Mouse (Mus musculus): ENCODE measurements at regions not wholly inside any gene's neighbourhood (a gene's known extent, or its start where the extent isn't known, plus 50 kb on each side); places are given as distances from the start of the nearest gene placed in this dataset.
"Not testable (repeated sequence)": the region's sequence is repeated elsewhere in the genome, so short reads cannot be mapped to it uniquely, and the experiment has no call there.

DNA sequence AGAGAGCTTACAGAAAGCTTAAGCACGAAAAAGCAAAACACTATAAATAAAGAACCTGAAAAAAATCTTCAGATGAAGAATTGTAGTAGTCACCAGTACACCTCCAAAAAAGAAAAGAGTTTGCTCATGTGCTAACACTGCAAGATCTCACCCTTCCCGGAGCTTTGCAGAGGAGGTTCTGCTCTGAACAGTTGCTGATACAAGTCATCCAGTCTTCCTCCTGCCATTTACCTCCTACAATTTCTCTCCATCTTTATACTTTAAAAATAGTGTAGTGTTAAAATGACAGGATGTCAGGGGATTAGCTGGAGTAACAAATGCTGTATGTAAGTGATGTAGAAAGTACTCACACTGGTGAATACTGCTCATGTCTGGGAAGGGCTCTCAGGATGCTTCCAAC is 985.2 kb downstream of the Car8 start:
- TF ChIP-seq POLR2A (IDR thresholded peaks at IDR 0.05; ENCODE audit: borderline replicate concordance, extremely low read depth, insufficient read depth, insufficient read length, poor library complexity, severe bottlenecking) (no peak), CTCF (IDR thresholded peaks at IDR 0.05; ENCODE audit: borderline replicate concordance, extremely low read depth, insufficient read depth, insufficient read length) (no peak)
- DNase-seq (ENCODE audit: low read depth): no peak

DNA sequence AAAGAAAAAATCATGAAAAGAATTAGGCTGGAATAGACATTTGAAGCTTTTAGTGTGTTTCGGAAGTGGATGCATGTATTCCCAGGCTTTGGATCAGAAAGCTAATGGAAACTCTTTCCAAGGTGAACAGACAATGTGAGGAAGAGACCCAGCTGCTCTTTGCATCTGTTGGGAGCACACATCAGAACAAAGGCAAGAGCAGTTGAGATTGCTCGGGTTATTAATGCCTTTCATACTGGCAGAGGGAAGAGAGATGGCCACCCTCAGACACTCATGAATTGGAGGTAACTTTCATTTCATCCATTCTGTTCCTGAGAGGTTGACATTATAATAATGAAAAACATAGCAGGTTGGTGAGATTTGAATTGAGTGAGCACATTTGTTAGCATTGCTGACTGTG is 987.2 kb downstream of the Car8 start:
- DNase-seq (ENCODE audit: low read depth): peak; percentile 58
- TF ChIP-seq CTCF (IDR thresholded peaks at IDR 0.05; ENCODE audit: borderline replicate concordance, extremely low read depth, insufficient read depth, insufficient read length): no peak
- no peak for TF ChIP-seq POLR2A (IDR thresholded peaks at IDR 0.05; ENCODE audit: borderline replicate concordance, extremely low read depth, insufficient read depth, insufficient read length, poor library complexity, severe bottlenecking)

DNA sequence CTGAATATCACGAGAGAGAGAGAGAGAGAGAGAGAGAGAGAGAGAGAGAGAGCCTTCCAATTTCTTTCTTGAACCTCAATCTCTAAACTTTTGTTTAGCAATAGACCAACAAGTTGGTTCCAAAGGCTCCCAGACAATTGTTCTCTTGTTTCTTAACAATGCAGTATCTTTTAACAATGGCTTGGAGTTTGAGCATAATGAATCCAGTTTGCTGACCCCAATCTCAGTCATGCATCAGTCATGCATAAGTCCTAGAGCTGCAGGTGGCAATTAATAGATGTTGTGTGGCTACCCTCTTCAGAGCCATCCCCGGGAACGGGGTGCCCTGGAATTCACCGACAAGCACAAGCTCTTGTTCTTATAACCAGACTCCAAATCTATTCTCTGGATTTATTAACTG is 991.0 kb downstream of the Car8 start:
- TF ChIP-seq POLR2A (IDR thresholded peaks at IDR 0.05; ENCODE audit: borderline replicate concordance, extremely low read depth, insufficient read depth, insufficient read length, poor library complexity, severe bottlenecking) (no peak), CTCF (IDR thresholded peaks at IDR 0.05; ENCODE audit: borderline replicate concordance, extremely low read depth, insufficient read depth, insufficient read length) (no peak)
- DNase-seq (ENCODE audit: low read depth): no peak

DNA sequence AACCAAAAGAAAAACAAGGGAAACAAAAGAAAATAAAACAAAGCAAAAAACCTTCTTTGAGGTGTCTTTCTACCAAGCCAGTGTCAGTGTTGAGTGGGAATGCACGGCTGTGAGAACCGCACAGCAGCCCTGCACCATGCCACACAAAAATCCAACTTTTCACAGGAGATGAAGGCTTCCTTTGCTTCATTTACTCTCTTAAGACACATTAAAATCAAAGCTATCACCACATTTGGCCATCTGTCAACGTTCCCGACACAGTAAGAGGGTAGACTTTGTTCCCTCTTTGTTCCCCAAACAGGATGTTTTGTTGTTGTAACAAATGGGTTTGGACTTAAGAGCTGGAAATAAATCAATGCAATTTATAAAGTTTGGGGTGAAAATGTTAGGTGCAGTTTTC is 991.6 kb downstream of the Car8 start:
- TF ChIP-seq POLR2A (IDR thresholded peaks at IDR 0.05; ENCODE audit: borderline replicate concordance, extremely low read depth, insufficient read depth, insufficient read length, poor library complexity, severe bottlenecking): no peak
- TF ChIP-seq CTCF (IDR thresholded peaks at IDR 0.05; ENCODE audit: borderline replicate concordance, extremely low read depth, insufficient read depth, insufficient read length): no peak
- DNase-seq (ENCODE audit: low read depth): peak; percentile 41

DNA sequence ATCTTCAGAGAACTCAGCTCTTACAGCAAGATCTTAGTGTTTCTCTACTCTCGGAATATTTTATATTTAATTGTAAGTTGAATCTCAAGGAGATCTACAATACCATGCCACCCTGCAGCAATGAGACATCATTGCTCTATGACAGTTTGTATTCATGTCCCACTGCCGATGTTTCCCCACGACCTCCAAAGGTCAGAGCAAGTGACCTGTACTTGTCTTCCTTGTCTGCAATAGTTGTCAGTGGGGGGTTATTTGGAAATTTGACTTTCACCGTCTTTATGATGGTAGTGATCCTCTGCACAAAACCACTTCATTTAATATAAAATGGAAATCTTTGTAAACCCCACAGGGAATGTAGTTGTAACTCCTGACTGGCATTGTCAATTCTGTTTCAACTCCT is 992.0 kb downstream of the Car8 start:
- DNase-seq (ENCODE audit: low read depth): no peak
- TF ChIP-seq POLR2A (IDR thresholded peaks at IDR 0.05; ENCODE audit: borderline replicate concordance, extremely low read depth, insufficient read depth, insufficient read length, poor library complexity, severe bottlenecking) (no peak), CTCF (IDR thresholded peaks at IDR 0.05; ENCODE audit: borderline replicate concordance, extremely low read depth, insufficient read depth, insufficient read length) (no peak)

DNA sequence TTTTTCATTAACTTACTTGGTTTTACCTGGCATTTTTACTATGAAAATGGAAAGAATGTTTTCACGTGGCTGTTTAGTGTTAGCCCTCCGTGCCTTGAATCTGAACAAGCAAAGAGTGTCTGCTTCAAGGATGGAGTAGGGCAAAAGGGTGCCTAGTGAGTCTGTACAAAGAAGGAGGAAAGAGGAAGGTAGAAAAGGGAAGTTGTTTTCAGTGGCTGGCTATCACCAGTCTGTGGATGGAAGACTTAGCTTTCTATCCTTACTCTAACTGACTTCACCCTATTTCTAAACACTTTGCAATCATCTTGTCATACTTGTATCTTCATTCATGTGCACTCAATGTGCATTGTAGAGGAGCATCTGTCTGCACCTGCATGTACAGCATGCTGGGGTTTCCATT is 993.2 kb downstream of the Car8 start:
- TF ChIP-seq POLR2A (IDR thresholded peaks at IDR 0.05; ENCODE audit: borderline replicate concordance, extremely low read depth, insufficient read depth, insufficient read length, poor library complexity, severe bottlenecking) (no peak), CTCF (IDR thresholded peaks at IDR 0.05; ENCODE audit: borderline replicate concordance, extremely low read depth, insufficient read depth, insufficient read length) (no peak)

DNA sequence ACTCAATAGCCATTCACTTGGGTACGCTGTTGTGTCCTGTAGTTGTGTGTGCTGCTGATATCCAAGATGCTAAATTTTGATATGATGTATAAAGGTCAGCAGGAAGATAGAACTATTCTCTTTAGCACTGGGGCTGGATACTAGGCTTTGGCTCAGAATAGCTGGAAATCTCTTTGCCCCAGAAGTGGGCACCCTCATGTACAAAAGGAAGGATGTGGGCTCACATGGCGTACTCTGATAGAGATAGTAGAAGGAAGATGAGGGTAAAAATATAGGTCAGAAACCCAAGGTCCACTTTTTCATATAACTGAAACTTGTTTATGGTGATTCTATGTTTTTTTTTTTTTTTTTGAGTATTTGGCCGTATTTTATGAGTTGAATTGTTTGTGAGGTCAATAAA is 1001.0 kb downstream of the Car8 start:
- DNase-seq (ENCODE audit: low read depth): no peak
- no peak for TF ChIP-seq CTCF (IDR thresholded peaks at IDR 0.05; ENCODE audit: borderline replicate concordance, extremely low read depth, insufficient read depth, insufficient read length)
- TF ChIP-seq POLR2A (IDR thresholded peaks at IDR 0.05; ENCODE audit: borderline replicate concordance, extremely low read depth, insufficient read depth, insufficient read length, poor library complexity, severe bottlenecking): no peak

More for the DNA sequence above, 993.2 kb downstream of the Car8 start:
- no peak for DNase-seq (ENCODE audit: low read depth)

DNA sequence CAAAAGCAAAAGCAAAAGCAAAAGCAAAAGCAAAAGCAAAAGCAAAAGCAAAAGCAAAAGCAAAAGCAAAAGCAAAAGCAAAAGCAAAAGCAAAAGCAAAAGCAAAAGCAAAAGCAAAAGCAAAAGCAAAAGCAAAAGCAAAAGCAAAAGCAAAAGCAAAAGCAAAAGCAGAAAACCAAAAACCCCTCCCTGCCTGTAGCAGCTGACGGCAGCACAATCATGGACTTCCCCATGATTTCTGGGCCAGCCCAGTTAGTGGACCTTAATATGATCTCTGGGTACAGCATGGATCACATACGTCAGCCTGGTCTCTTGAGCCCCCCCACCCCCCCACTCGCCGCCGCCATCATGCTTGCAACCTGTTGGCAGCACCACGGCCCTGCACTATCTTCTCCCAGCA is 1004.3 kb downstream of the Car8 start:
- not testable (repeated sequence) for DNase-seq (ENCODE audit: low read depth)

DNA sequence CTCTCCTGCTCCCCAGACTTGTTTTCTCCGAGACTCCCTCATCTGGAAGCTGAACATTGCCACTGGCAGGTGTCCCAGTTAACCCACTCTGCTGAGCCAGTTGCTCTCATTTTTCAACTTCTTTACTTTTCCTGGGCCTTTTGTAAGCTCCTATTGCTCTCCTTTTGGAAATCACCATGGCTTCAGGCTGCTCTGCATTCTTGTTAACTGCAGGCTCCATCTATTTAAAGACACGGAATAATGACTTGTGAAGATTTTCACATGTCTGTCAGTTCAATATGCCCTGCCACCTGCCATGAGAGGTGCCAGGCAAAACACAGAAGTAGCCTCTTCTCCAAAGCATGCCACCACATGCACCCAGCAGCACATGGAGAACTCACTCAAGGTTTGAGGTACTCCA is 1009.9 kb downstream of the Car8 start:
- peak; percentile 75 for DNase-seq (ENCODE audit: low read depth)
- TF ChIP-seq POLR2A (IDR thresholded peaks at IDR 0.05; ENCODE audit: borderline replicate concordance, extremely low read depth, insufficient read depth, insufficient read length, poor library complexity, severe bottlenecking) (no peak), CTCF (IDR thresholded peaks at IDR 0.05; ENCODE audit: borderline replicate concordance, extremely low read depth, insufficient read depth, insufficient read length) (no peak)

DNA sequence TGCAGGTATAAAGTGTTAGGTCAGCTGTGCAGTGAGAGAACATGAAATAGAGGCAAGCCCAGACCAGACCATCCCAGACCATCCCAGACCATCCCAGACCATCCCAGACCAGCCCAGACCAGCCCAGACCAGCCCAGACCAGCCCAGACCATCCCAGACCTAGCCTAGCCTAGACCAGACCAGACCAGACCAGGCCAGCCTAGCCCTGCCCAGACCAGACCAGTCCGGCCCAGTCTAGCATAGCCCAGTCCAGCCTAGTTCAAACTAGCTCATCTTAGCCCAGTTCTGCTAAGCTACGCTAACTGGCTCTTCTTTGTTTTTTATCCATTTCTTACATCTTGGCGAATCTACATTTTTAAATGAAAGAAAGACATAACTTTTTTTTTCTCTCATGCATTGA is 1015.9 kb downstream of the Car8 start:
- TF ChIP-seq CTCF (IDR thresholded peaks at IDR 0.05; ENCODE audit: borderline replicate concordance, extremely low read depth, insufficient read depth, insufficient read length): no peak
- DNase-seq (ENCODE audit: low read depth): no peak

DNA sequence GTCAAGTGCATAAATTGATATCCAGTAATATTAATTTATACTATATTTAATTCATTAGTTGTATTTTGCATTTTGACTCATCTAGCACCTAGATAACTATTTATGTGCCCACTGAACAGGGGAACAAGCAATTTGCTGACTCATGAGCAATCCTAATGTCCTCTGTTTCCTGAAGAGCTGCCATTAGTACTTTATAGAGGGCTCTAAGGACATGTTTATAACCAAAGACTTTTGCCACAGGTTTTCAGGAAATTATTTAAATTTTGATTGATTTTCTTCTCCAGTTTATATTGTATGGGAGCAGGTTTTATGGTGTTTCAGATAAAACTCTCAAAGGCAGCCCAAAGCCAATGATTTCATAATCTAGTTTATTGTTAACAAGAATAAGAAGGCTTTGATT is 1018.4 kb downstream of the Car8 start:
- no peak for TF ChIP-seq CTCF (IDR thresholded peaks at IDR 0.05; ENCODE audit: borderline replicate concordance, extremely low read depth, insufficient read depth, insufficient read length)
- TF ChIP-seq POLR2A (IDR thresholded peaks at IDR 0.05; ENCODE audit: borderline replicate concordance, extremely low read depth, insufficient read depth, insufficient read length, poor library complexity, severe bottlenecking): no peak
- DNase-seq (ENCODE audit: low read depth): no peak

DNA sequence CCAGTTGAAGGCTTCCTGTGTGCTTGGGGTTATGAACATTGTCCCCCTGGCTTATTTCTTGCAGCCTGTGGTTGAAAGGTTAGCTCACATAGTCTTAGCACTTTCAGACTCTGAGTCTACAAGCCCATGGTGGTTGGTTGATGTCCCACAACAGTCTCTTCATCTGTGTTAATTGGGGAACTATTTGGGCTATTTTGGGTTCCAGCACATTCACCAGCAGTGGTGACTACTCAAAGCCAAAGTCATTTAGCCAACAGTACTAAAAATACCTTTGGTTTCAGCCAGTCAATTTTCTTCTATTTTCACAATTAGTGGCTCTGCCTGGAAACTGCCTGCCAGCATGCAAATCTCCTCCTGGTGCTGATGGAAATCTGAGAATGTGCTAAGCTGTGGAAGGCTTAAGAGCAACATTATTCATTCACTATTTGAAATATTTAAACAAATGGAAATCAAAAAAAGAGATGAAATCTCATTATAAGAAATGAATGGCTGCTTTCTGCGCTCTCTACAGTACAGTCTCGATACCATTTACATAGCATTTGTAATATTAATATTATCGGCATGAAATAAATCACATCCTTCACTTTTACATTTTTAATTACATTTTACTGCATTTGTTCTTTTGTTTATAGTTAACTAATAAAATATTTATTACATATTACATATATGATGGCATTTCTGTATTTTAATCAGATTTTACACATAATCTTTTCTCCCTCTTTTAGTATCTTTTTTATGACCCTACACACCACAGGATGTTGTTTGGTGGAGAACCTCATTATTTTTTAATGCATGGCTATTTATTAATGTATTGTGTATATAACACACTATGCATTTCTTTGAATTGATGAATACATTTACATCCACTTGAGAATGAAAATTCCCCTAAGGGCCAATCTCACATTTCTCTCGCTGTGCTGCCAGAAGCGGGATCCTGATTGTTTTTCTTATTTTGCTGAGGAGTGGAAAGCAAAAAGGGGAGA is 1023.5 kb downstream of the Car8 start:
- peak; percentile 51 for DNase-seq (ENCODE audit: low read depth)
- TF ChIP-seq POLR2A (IDR thresholded peaks at IDR 0.05; ENCODE audit: borderline replicate concordance, extremely low read depth, insufficient read depth, insufficient read length, poor library complexity, severe bottlenecking) (no peak), CTCF (IDR thresholded peaks at IDR 0.05; ENCODE audit: borderline replicate concordance, extremely low read depth, insufficient read depth, insufficient read length) (no peak)

Data from brain, embryonic 14.5 days (tissue).